Mouse (Mus musculus) small intestine, adult 2 months (tissue): ENCODE measurements around the gene A730015C16Rik. TPM values are rescaled to one million over a fixed set of nuclear protein-coding genes. Genes with fewer than 3 reads are reported as not detected.

Experiments
- H3K27ac ChIP-seq: fragments of 200-500 bp; 2 replicates; pipeline ENCODE4 v1.5.1; 2012; ENCODE audit warnings: low read depth, low read length, control low read depth, inconsistent platforms; ENCODE audit not compliant: insufficient read depth
- H3K27me3 ChIP-seq: fragments of 200-500 bp; 2 replicates; pipeline ENCODE4 v1.6.1; 2012; ENCODE audit warnings: mild to moderate bottlenecking, moderate library complexity, low read length, inconsistent platforms; ENCODE audit not compliant: control insufficient read depth, insufficient read depth
- H3K36me3 ChIP-seq: fragments of 200-500 bp; 2 replicates; pipeline ENCODE4 v1.6.1; 2012; ENCODE audit warnings: mild to moderate bottlenecking, low read length, control low read depth, inconsistent platforms; ENCODE audit not compliant: control insufficient read depth, insufficient read depth
- H3K4me1 ChIP-seq: fragments of 200-500 bp; 2 replicates; pipeline ENCODE4 v1.6.1; 2012; ENCODE audit warnings: low read length, inconsistent platforms, mixed read lengths; ENCODE audit not compliant: control insufficient read depth, insufficient read depth, insufficient read length
- H3K4me3 ChIP-seq: fragments of 200-500 bp; 2 replicates; pipeline ENCODE4 v1.5.1; 2012; ENCODE audit warnings: low read depth, mild to moderate bottlenecking, control low read depth, inconsistent platforms, low read length, moderate library complexity
- CTCF ChIP-seq: fragments of 200-500 bp; IDR thresholded peaks from 2 replicates; pipeline ENCODE4 v1.5.1; 2012; ENCODE audit warnings: low read depth, mild to moderate bottlenecking, control low read depth, inconsistent platforms, low read length, moderate library complexity, mixed read lengths; ENCODE audit not compliant: insufficient replicate concordance, insufficient read length; ENCODE audit errors: extremely low read depth
- POLR2A ChIP-seq: fragments of 200-500 bp; IDR thresholded peaks from 2 replicates; pipeline ENCODE4 v1.6.1; 2012; ENCODE audit warnings: low read depth, mild to moderate bottlenecking, control low read depth, inconsistent platforms, low read length, moderate library complexity
- WGBS: fragments of 180-500 bp; shearing (Covaris S2); methylation state at CpG from one replicate; pipeline ENCODE4 v1.1.7; 2018; 5-methylcytosine and 5-hydroxymethylcytosine counted together
- polyA plus RNA-seq: library from polyadenylated mRNA; depleted of rRNA; stranded (reverse); fragments of >200 nt; gene quantifications from 2 replicates; pipeline ENCODE4 v1.2.3, GENCODE M21; 2012

Gene A730015C16Rik
- polyA plus RNA-seq, 1 experiment: 0.13 TPM

GRCm38 (mm10) chr4:108838031-108838430 is 10.4 kb downstream of the A730015C16Rik start:
- no peak overlapping the region for H3K4me3 ChIP-seq
- 73% methylated on average over 4 of the region's 4 CpGs for WGBS
- H3K27ac ChIP-seq: no peak overlapping the region
- H3K4me1 ChIP-seq: peaks cover 7% of the 10 kb centered on the region; the same call in 1 of the 2 replicates
- no peaks in the 10 kb centered on the region for H3K36me3 ChIP-seq
- H3K27me3 ChIP-seq: no peaks in the 10 kb centered on the region
- TF ChIP-seq POLR2A (no peak), CTCF (no peak)

GRCm38 (mm10) chr4:108835496-108835895 is 12.9 kb downstream of the A730015C16Rik start:
- H3K4me1 ChIP-seq: peaks cover 7% of the 10 kb centered on the region; the same call in 1 of the 2 replicates
- no peak overlapping the region for H3K27ac ChIP-seq
- no peaks in the 10 kb centered on the region for H3K36me3 ChIP-seq
- no peaks in the 10 kb centered on the region for H3K27me3 ChIP-seq
- 0 out of 2 replicates have a peak overlapping the region, but pooled peaks have one; percentile 13 for H3K4me3 ChIP-seq
- 35% methylated on average over 3 of the region's 3 CpGs for WGBS
- TF ChIP-seq POLR2A: no peak
- TF ChIP-seq CTCF: no peak

DNA sequence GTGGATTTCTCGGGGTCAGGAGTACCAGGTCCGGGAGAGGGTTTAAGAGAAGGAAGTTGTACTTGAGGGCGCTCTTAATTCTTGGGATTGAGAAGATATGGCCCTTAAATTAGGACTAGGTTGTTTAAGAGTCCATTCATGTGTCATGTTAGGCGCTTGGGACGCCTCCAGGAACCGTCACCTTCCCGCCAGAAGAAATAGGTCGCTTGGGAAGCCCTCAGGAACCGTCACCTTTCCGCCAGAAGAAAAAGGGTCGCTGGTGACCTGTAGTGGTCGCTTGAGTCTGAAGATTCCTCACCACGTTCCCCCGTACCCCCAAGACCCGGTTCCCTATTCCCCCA is 13.5 kb downstream of the A730015C16Rik start:
- Histone ChIP-seq H3K27ac (peak overlapping the region; percentile 71), H3K27me3 (no peaks in the 10 kb centered on the region), H3K4me3 (peak overlapping the region; percentile 84), H3K36me3 (0 out of 2 replicates have a peak, but pooled peaks cover 2% of the 10 kb centered on the region), H3K4me1 (peaks cover 7% of the 10 kb centered on the region; the same call in 1 of the 2 replicates)
- WGBS: under 1% methylated on average over 15 of the region's 15 CpGs
- no peak for TF ChIP-seq POLR2A
- no peak for TF ChIP-seq CTCF

GRCm38 (mm10) chr4:108834115-108834970 is 14.1 kb downstream of the A730015C16Rik start, which contains the start of gene Txndc12:
Txndc12 (plus strand) TSS chr4:108834601.
- Histone ChIP-seq H3K4me1 (peaks cover 7% of the 10 kb centered on the region; the same call in 1 of the 2 replicates), H3K4me3 (peak within 1 kb of the TSS; percentile 84), H3K27me3 (no peaks in the 10 kb centered on the region), H3K36me3 (0 out of 2 replicates have a peak, but pooled peaks cover 5% of the 10 kb centered on the region), H3K27ac (peak within 1 kb of the TSS; percentile 71)
- TF ChIP-seq CTCF (no peak), POLR2A (peak; percentile 36; the same call in 1 of the 2 replicates)
- under 1% methylated on average over 34 of the region's 34 CpGs for WGBS

- WGBS: under 1% methylated on average over 6 of the region's 6 CpGs
- TF ChIP-seq CTCF (no peak), POLR2A (no peak)
- H3K27me3 ChIP-seq: no peaks in the 10 kb centered on the region
Observed at GRCm38 (mm10) chr4:108833828-108834114, 14.6 kb downstream of the A730015C16Rik start.

DNA sequence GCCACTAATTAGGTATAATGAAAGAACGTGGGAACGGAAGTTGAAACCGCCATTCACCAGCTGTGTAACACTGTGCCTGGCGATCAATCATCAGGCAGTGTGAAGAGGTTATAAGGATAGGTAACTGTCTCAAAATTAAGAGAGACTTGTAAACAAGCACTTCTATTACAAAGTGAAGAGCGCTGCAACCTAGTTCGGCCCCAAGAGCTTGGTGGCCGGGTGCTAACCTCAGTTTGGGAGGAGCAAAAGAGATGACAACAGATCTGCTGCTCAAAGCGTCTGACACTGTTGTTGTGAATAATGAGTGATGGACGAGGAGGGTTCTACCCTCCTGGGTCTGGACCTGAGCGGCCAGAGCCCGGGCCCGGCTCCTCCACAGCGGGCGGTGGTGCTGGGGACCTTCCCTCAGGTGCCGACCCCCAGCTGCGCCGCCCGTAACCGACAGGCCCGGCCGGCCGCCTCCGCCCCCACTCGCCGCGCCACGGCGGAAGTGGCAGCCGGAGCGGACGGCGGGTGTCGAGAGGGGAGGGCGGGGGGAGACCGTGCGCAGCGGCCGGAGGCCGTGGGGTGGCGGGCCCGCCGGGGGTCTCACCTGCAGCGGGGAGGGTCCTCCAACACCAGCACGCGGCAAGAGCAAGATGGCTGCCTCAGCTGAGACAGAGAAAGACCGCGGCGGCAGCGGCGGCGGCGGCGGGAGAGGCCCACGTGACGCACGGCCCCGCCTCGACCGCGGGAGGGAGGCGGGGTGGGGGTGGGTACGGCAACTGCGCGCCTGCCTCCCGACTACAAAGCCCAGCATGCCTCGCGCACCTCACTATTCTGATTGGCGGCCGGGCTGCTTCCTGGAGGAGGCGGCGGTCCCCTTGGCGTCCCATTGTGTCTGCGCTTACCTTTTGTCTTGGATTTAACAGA is 15.2 kb downstream of the A730015C16Rik start, which contains the start of gene Btf3l4:
Btf3l4 (minus strand) TSS at position 699 of the 912 bp plus-strand sequence.
- under 1% methylated on average over 73 of the region's 73 CpGs for WGBS
- peak within 1 kb of the TSS; percentile 71 for H3K27ac ChIP-seq
- no peaks in the 10 kb centered on the region for H3K27me3 ChIP-seq

More at GRCm38 (mm10) chr4:108833828-108834114, 14.6 kb downstream of the A730015C16Rik start:
- Histone ChIP-seq H3K4me3 (peak overlapping the region; percentile 84), H3K36me3 (peaks cover 8% of the 10 kb centered on the region), H3K4me1 (peaks cover 7% of the 10 kb centered on the region; the same call in 1 of the 2 replicates), H3K27ac (peak overlapping the region; percentile 71)

GRCm38 (mm10) chr4:108830698-108831097 is 17.7 kb downstream of the A730015C16Rik start:
- Histone ChIP-seq H3K4me3 (no peak overlapping the region), H3K36me3 (peaks cover 16% of the 10 kb centered on the region), H3K27me3 (no peaks in the 10 kb centered on the region), H3K27ac (no peak overlapping the region), H3K4me1 (peaks cover 7% of the 10 kb centered on the region; the same call in 1 of the 2 replicates)
- 81% methylated on average over 1 of the region's 1 CpGs for WGBS
- TF ChIP-seq CTCF (no peak), POLR2A (no peak)

More for the DNA sequence above, 15.2 kb downstream of the A730015C16Rik start, which contains the start of gene Btf3l4:
- peaks cover 7% of the 10 kb centered on the region; the same call in 1 of the 2 replicates for H3K4me1 ChIP-seq
- H3K36me3 ChIP-seq: peaks cover 8% of the 10 kb centered on the region
- H3K4me3 ChIP-seq: peak within 1 kb of the TSS; percentile 84
- no peak for TF ChIP-seq CTCF
- TF ChIP-seq POLR2A: peak; percentile 63
